Mouse (Mus musculus): ENCODE measurements around the gene Cmbl.
A peak's percentile ranks its signal among the peaks of the same experiment; 100 is the strongest.

Gene Cmbl

DNA sequence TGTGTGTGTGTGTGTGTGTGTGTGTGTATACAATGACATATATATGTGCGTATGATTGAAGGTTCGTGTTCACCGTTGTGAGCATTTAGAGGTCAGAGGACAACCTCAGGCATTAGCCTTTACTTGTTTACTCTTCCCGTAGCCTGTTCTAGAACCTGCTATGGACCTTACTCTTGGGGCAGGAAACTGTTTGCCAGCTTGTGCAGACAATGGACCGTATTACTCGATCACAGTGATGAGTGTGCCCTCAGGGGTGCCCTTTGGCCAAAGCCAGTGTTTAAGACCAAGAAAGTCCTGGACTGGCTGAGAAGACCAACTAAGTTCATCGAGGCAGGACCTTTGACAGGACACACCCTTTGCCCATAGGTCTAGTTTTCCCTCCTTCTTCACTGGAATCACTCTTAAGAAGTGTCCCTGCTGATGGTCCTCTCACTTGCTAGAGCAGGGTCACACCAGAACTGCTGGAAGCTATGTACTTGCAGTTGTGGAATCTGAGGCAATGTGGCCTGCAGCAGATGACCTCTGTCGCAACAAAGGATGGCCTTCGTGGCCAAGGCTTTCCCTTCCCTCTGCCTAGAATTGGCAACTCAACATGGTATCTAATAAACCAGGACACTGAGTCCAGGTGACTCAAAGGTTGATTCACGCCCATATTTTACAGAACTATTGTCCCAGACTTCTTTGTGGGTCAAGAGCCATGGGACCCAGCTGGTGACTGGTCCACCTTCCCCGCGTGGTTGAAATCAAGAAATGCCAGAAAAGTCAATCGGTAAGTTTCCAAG lies 18.3 kb downstream of the Cmbl start:
- no peak for DNase-seq

DNA sequence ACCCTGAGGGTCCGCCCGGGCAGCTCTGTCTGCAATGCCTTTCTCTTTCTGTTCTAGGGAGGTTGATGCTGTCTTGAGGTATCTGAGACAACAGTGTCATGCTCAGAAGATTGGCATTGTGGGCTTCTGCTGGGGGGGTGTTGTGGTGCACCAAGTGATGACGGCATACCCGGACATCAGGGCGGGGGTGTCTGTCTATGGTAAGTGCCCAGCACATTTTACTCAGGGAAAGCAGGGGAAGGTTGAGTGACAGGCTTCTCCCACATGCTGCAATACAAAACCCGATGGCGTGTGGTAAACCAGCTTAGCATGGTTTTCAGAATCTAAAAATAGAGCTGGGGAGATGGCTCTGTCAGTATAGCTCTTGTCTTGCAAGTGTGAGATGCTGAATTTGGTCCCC lies 20.0 kb downstream of the Cmbl start:
- DNase-seq, result no peak

DNA sequence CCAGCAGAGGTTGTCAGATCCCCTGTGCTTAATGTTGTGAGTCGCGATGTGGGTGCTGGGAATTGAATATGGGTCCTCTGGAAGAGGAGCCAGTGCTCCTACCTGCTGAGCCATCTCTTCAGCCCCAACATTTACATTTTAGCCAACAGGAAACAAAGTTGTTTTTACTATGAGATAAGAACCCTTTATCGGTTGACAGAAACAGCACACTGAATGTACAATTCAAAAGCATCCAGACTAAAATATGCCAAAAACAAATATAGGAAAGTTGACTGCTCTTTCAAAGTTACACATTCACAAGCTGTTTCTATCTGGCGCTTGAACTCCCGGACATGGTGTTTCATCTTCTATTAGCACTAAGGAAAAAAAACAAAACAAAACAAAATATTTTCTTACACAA lies 20.9 kb downstream of the Cmbl start:
- DNase-seq, result no peak

DNA sequence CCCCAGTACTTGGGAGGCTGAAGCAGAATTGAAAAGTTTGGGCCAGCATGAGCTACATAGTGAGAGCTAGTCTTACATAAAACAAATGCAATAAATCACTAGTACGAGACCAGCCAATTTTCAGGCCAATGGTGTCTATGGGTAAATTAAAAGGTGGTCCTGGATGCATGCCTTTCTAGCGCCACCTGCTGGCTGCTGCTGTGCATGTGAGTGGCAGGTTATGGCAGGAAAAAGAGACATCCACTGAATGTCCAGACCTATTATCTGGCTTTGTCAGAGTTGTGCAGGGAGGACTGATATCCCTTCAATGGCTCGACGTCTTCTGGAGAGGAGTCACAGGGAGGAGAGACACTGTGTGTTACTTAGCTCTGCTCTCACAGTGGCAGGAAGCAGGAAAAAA lies 21.3 kb downstream of the Cmbl start:
- peak; percentile 77 to 83 for DNase-seq

DNA sequence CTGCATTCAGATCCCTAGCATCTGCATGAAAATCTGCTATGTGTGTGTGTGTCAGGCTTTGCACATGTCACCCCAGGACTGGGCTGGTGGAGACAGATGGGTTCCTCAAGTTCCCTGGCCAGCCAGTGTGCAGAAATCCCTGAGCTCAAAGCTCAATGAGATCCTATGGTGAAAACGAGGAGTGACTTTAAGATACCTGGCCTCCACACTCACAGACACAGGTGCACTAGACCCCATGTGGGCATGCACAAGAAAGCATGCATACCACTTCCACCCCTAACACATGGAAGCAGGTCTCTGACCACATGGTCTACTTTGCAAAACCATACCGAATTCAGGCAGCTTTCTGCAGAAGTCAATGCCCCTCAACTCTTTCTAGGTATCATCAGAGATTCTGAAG lies 22.6 kb downstream of the Cmbl start:
- no peak for DNase-seq

DNA sequence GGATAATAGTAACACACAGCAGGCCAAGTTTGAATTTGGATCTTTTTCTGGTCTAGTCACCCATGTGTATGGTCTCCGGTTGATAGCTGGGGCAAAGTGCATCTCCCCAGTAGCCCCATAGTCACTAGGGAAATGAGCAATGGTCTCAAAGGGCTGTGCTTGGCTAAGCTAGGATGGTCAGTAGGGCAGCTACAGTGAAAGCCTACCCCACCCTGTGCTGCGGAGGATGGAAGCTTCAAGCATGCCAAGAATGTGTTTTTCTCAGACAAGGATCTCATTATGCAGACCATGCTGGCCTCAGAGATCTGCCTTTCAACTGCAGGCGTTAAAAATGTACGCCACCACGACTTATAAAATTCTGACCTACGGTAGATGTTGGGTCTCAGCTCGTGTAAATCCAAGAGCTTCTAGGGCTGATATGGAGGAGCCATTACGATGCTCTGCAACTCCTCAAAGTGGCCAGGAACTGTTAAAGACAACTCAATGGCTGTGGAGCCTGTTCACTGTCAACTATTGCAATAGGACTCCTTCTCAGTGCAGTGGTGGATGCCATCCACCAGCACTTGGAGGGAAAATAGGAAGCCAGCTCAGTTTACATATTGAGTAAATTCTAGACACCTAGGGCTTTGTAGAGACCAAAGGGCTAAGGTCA lies 23.9 kb downstream of the Cmbl start:
- DNase-seq, result no peak

DNA sequence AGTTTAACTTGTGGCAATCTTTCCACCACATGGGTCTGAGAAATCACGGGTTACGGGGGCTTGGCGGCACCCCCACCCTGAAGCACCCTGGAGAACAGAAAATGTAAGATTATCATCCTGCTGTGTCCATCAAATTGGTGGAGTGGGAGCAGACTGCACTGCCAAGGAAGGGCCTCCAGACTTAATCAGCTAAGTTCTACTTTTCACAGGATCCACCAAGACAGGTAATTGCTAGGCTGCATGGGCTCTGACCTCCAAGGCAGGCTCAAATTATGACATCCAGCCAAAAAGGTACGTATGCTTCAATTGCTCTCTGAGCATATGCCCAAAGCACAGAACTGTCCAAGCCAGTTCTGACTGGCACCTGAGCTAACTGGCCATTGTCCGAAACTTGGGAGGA lies 25.0 kb downstream of the Cmbl start:
- DNase-seq, result no peak

DNA sequence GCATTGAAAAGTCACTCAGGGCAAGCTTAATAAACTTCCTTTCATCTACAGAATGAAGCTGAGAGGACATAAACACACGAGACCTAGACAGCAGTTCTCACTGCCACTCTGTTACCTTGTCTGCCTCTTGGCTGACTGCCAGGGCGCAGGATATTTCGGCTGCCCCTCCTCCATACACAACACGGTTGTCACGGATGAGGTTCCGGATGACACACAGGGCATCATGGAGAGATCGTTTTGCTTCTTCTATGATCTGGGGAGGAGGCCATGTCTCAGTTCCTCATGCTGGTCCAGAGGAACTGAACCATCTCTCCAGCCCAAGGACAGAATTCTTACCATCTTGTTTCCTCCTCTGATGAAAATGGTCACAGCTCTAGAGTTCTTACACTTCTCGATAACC lies 27.3 kb downstream of the Cmbl start:
- no peak for DNase-seq

DNA sequence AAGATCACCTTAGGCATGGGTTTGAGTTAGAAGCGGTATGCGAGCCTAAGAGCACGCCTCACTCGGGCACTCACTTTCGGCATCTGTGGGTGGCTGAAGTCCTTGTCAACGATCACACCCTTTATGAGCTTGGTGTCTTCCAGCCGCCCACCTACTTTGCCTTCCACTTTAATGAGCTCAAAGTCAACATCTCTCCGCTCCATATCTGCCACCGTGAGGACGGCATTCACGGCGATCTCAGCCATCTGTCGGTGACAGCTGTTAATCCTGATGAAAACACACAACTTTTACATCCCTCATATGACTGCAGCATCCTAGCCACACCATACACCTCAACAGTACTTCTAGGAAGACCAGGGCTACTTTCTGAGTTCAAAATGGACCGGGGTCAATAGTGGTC lies 29.1 kb downstream of the Cmbl start:
- DNase-seq, result no peak

DNA sequence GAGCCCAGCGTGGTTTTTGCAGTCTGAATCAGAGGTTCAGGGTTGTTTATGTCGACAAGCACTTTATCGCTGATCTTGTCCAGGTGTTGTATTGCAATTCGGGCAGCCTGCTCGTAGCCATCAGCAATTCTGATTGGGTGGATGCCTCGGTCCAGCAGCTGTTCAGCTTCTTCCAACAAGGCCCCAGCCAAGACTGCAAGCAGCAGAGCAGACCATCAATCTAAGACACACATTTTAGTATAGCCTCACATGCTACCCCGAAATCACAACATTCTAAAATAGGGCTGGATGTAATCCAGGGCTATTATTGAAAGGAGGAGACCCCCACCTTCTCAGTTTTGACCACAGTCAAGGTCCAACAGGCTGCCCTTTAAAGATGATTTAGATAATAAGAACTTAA lies 30.5 kb downstream of the Cmbl start:
- no peak for DNase-seq

DNA sequence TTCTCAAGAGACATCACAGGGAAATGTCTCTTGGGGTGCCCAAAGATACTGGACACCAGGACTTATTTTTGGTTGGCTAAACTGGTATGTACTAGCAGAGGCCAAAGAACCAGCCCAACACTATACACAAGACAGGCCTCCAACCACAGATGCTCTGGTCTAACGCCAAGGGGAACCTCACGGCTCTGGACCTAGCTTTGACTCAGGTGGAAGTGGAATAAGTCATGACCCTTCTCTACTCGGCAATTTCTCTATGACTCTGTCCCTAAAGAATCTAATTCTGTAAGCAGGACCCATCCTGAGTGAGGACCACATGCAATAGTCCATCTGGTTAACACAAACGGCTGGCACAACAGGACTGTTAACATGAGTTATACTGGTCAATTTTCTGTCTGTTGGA lies 34.6 kb downstream of the Cmbl start:
- DNase-seq, result no peak

DNA sequence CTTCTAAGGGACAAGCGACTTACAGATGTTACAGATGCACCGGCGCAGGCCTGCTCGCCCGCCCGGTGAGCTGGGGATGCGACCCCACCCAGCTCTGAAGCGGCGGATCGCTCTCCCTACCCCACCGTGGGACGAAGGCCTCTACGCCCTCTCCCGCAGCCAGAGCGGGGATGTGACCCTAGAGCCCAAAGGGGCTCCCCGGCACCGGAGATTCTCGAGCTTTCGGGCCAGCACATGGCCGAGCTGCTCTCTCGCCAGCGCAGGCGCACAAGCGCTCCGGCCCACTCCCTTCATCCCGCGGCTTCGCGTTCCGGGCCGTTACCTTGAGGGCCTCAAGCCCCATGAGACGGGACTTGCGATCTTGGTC lies 36.1 kb downstream of the Cmbl start:
- no peak for DNase-seq

DNA sequence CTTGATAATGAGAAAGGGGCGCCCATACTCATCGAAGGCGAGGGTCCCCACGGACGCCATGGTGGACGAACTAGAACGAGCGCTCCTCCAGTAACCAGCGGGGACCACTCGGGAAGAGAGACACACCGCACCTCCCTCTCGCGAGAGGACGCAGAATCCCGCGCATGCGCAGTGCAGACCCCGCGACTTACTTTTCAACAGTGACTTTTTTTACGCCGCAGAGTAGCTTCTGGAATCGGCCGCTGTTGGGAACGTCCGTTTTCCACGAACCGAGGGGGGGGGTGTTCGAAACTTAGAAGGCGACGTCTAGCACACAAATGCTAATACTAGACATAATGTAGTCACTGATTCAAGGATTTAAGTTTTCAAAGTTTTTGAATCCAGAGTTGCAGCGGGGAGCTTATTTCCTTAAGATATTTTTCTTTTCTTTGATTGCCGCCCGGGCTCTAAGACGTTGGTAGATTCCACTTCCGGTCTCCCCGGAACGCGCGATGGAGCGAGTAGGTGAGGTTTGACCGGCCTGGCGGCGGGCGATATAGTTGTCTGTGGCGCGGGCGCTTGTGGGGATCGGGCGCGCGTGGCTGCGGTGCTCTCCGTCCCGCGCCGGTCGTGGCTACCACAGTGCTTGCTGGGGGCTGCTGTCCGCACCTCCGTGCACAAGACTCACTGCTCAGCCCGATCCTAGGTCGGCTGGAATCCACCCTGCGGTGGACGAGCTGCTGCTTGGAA lies 36.6 kb downstream of the Cmbl start, which contains the start of the genes Cct5 and Fam173b:
Cct5 (minus strand) TSS at position 159 of the 729 bp plus-strand sequence.
Fam173b (plus strand) TSS at position 207 of the 729 bp plus-strand sequence.
- DNase-seq, result peak; percentile 98 to 99

DNA sequence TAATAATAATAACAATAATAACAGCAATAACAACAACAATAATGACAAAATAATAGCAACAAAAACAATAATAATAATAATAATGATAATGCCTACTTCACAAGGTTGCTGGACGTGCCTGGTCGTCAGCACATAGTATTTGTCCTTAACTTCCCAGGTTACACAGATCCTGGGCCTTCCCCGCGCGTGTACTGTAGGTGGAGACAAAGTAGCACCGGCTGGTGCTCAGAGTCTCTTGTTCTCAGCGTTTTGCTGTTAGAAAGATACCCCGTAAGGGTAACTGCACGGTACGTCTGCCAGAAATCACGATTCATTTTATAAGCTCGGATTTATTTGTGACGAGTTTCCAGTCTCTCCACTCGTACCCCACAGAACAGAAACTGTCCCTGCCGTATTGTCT lies 37.2 kb downstream of the Cmbl start:
- peak; percentile 62 to 72 for DNase-seq

DNA sequence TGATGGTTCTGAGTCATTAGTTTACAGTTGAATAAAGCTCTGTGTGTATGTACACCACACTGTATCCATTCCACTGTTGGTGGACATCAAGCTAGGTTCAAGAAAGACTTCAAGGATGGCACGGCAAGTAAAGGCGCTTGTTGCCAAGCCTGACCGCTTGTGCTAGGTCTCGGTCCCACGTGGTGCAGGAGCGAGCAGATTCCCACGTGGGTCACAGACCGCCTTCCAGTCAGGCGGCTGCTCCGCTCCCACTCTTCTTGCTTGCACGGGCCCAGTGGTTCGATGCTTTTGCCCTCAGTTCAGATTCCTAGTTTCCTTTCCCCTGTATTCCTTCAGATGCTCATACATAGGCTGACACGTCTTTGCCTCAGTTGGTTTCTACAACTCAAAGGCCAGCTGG lies 37.9 kb downstream of the Cmbl start:
- DNase-seq, result no peak

DNA sequence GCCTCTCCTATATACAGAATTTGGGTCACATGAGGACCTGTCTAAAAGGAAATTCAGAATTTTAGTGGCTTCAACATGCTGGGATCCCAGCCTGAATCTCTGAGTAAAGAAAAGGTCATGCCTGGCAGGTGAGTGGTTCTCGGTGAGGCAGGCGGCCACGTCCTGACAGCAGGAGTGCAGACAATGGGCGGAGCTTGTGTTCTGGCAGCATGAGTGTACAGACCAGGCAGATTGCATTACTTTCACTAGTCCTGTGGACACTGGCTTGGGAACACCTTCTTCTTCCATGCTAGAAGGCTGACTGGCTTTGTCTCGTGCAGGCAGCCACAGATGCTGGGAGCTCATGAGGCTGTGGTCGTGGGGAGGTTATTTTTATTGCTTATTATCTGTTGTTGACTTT lies 41.6 kb downstream of the Cmbl start:
- no peak for DNase-seq

DNA sequence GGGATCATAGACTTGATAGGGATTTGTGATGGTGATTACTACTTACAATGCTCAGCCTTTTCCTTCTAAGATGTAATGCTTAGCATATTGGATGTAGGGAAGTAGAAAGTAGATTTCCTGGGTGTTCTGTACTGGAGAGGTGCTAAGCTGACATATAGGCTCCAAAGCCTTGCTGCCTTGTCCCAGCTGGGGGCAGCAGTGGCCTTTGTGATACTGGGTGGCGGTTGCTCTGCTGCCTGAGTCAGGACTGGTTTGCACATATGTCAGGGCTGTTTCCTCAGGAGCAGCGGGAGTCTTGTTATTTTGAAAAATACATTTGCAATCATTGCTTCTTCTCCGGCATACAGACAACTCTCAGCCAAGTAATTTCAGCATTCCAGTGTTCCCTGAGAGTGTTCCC lies 45.8 kb downstream of the Cmbl start:
- DNase-seq, result no peak

DNA sequence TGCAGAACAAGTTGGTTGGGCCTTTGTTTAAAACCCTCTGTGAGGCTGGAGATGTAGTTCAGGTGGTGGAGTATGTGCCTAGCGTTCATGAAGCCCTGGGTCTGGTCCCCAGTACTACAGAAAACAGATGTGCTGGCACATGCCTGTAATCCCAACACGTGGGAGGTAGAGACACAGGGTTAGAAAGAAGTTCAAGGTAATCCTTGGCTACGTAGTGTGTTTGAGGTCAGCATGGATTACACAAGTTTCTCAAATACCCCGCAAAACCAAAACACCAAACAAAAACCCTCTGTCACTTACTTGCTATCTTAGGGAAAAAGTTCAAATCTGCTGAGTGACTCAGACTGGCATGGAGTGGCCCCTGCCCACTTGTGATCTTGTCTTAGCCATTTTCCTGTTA lies 46.8 kb downstream of the Cmbl start:
- DNase-seq, result no peak

DNA sequence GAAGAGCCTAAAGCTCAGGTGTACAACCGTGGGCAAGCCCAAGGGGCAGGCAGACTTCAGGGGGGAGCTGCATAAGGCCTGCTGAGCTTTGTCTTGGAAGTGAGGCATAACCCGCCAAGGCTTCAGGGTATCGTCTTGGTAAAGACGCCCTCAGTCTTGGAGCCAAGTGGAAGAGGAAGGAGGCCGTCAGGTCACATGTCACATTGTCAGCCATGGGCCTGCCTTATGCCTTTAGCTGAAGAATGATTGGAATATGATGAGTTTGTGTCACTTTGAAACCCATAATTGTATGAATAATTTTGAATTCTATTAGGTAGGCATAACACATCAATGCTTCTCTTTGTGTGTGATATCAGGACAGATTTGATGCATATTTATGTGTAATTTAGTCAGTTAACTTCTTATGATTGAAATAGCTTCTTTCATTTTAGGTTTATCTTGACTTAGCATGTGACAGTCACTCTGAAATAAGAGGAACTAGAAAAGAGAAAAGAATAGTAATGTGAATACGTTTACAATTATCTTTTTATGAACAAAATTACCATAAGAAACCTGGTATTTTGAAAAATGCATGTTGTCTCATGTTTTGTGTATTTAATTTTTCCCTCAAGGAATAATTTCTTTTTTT lies 48.8 kb downstream of the Cmbl start:
- no peak for DNase-seq

DNA sequence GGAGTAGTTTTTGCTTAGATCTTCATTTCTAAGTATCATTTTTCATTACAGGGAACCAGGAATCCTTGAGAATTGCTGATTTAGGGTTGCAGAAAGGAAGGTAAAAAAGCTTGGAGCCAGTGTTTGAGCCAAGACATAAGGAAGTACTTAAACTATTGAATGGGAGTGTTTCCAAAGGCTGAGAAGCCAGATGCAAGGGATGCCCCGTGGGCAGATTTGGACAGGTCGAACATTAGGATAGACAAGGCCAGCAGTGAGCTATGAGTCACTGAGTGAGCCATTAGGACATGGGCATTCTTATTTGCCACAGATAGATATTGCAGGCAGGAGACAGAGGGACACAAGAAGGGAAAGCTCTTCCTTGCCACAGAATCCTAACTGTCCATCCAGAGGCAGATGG lies 49.5 kb downstream of the Cmbl start:
- DNase-seq, result no peak

DNA sequence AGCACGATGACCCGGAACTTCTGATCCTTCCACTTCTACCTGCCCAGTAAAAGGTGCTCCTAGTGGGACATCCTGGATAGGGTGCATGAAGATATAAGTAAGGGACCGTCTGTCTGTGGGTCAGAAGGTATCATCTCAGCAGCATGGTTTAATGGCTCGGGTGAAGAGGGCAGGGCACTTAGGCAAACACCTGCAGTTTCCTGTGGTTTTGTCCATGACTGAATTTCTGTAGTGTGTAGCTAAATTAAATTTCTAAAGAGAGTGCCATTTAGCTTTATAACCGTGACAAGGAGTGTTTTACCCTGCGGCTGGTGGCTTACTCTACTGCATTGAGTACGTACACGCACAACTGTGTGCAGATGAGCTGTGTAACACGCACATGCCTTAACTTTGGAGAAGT lies 52.1 kb downstream of the Cmbl start:
- no peak for DNase-seq

DNA sequence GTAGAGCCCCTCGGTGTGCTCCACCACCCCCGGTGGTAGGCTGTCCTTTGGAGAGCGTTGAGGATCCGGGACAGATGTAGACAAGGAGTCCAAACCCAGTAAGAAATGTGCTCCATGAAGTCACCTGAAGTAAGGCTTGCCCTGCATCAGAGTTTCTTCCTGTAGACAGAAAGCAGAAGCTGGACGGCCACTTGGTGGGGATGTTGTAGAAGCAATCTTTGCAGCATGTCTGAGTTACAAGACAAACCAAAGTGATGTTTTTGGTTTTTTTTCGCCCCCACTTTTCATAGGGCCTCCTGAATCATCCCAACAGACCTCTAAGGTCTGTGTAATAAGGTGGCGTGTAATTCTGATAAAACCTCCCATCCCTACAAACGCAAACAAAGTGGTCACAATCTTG lies 54.3 kb downstream of the Cmbl start:
- no peak for DNase-seq

Measured in thymus, postnatal 36 days (tissue).